Mouse (Mus musculus): Measurements from ENCODE around the gene Itgb1. TPM values are rescaled to one million over a fixed set of nuclear protein-coding genes. Genes with fewer than 3 reads are reported as not detected.

Itgb1 gene
- polyA plus RNA-seq (2012; rRNA removed; ENCODE audit: low replicate concordance) = 10.1 and 10.5 TPM in 2 replicates

GRCm38 (mm10) chr8:128685507-128686428 is at the start of gene Itgb1:
Gene Itgb1 (plus strand): TSS chr8:128685654.

Other genes with a start within 250 kb of the Itgb1 start
- gene Gm3952, start 113.0 kb downstream of the Itgb1 start, polyA plus RNA-seq (2012; rRNA removed; ENCODE audit: low replicate concordance) = not detected in 2 replicates

Data from duodenum, adult 2 months (tissue).